Mouse (Mus musculus): ENCODE measurements around the gene Scfd2.

Scfd2 gene

DNA sequence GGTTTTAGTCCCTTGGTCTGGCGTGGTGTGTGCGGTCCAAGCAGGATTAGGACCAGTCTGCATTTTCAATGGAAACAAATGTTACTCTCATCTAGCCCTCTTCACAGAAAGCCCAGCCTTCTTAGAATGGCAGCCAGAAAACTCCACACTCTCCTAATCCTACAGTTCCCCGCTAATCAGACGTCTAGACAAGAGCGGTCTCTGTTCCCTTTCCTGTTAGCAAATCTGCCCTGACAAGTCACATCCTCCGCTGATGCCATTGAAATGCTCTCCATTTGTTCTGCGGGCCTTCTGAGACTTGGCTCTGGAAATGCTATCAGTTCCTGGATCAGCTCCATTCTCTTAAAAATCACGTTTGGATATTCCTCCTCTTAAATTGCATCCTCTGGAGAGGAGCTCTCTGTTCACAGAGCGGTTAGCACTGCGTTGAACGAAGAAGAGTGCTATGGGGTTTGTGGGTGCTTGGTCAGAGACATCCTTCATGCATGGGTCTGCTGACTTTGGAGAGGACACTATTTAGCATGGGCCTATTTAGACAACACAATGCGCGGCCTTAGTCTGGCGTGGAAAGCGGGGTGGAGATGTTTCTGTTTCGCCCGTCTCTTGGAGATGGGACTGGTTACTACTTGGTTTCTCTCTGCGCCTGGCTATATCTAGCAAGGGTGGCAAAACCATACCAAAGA, 358.3 kb downstream of the Scfd2 start:
- DNase-seq (ENCODE audit: low spot score in 2 of 2) = no peak

- DNase-seq (ENCODE audit: low spot score in 2 of 2) = no peak
Observed at GRCm38 (mm10) chr5:74172208-74172607, 359.4 kb downstream of the Scfd2 start.

GRCm38 (mm10) chr5:74171768-74172167, 359.8 kb downstream of the Scfd2 start:
- no peak for DNase-seq (ENCODE audit: low spot score in 2 of 2)

GRCm38 (mm10) chr5:74168085-74168484, 363.5 kb downstream of the Scfd2 start:
- DNase-seq (ENCODE audit: low spot score in 2 of 2) = no peak

DNA sequence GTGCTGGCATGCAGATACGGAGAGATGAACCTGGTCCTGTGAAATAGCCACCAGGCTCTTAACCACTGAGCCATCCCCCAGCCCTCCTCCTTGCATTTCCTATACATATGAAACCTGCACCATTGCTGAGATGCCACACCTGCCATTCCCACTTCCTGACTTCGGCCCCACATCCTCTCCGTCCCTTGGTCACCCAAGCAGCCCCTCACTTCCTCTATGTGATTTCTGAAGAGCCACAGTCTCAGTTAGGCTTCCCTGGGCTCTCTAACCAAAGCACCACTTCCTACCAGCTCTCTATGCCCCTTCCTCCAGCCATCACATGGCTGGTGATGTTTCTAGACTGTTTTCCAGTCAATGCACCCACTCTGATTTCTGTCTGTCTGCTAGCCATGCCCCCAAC, 364.9 kb downstream of the Scfd2 start:
- DNase-seq (ENCODE audit: low spot score in 2 of 2) = no peak

DNA sequence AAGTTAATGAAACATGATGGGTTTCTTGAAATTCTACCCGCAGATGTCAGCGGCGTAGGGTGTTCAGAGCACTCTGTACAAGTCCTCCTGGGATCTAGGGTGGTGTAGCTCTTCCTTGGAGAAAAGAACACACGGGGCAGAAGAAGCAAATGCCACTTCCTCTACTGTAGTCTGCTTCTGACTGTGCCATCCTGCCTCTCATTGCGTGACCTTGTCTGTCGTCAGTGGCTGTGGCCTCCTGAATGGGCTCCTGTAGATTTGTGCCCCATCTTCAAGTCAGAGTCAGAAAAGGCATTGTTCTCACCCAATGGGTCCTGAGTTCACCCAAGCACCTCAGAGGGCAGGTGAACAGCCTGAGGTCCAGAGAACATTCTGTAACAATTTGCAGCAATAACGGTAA, 367.0 kb downstream of the Scfd2 start:
- no peak for DNase-seq (ENCODE audit: low spot score in 2 of 2)

GRCm38 (mm10) chr5:74163141-74163540, 368.4 kb downstream of the Scfd2 start:
- no peak for DNase-seq (ENCODE audit: low spot score in 2 of 2)

GRCm38 (mm10) chr5:74162013-74162412, 369.5 kb downstream of the Scfd2 start:
- no peak for DNase-seq (ENCODE audit: low spot score in 2 of 2)

DNA sequence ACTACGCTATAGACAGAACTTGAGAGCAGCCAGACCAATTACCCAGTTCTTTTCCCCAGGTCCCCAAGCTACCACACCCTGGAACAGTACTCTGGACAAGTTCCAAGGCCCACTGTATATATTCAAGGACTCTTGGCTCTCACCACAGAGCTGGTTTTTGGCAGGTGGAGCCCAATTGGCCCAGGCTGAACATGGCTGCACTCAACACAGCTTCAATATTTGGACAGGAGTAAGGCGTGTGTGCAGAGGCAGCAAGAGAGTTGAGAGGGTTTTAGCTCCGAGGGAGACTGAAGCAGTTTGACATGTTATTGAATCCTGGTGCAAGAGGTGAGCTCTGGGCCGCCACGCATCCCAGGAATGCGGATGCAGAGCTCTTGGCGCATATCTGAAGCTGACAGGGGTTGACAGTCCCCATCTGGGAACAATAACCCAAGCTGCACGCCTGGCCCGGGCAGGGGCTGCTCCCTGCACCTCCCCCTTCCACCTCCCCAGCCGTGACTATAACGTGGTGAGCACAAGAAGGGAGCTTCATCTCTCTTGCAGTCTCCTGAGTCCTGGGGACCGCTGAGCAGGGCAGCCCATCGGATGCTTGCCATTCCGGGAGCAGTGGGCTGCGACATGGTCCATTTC, 370.1 kb downstream of the Scfd2 start:
- DNase-seq (ENCODE audit: low spot score in 2 of 2) = no peak

GRCm38 (mm10) chr5:74160349-74160748, 371.2 kb downstream of the Scfd2 start:
- DNase-seq (ENCODE audit: low spot score in 2 of 2) = no peak

DNA sequence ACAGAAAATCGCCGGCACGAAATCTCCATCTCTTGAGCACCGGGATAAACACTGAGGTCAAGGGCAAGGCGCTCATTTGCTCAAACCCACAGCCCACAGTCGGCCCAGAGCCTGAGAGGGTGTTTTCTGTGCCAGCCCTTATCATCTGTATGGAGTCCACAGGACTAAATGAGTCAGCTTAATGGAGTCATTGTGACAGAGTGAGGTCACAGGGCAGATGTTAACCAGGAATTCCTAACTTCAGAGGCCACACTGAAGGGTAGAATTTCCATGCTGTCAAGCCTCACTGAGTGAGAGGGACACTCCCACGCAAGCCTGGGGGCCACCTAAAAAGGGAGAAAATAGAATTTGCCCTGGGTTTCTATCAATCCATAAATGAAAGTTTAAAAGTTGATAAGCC, 371.7 kb downstream of the Scfd2 start:
- no peak for DNase-seq (ENCODE audit: low spot score in 2 of 2)

GRCm38 (mm10) chr5:74158929-74159632, 372.5 kb downstream of the Scfd2 start:
- no peak for DNase-seq (ENCODE audit: low spot score in 2 of 2)

DNA sequence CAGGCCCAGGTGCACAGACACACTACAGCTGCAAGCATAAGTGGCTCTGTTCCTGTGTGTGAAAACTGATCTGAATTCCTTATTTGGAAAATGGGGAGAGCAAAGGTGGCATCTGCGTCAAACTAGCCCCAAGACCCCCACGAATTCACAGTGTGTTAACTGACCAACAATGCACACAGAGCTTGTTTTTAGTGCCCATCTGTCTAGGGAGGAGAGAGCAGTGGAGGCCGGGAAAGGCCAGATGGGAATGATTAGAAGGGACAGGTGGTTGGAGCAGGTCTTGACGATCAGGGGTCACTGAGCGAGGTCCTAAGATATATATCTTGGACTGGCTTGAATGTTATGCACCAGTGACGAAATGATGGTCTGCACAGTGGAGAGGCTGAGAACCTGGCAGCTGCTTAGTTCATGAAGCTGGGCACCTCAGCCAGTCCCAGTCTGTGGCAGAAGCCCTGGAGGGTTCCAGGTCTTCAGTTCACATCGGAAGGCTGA, 375.7 kb downstream of the Scfd2 start:
- DNase-seq (ENCODE audit: low spot score in 2 of 2) = no peak

All from thymus, postnatal 10 days (tissue).